Mouse (Mus musculus): Measurements from ENCODE around the gene Chrnb1. TPM values are rescaled to one million over a fixed set of nuclear protein-coding genes. Genes with fewer than 3 reads are reported as not detected.

Gene Chrnb1
- polyA plus RNA-seq, 1 experiment from 2014 or later = 11.1 TPM

- Histone ChIP-seq H3K27me3 (no peaks in the 10 kb centered on the region), H3K4me2 (replicated peaks) (peak overlapping the region; percentile 72), H3K9ac (peak overlapping the region; percentile 95), H3K9me3 (no peaks in the 10 kb centered on the region), H3K36me3 (no peaks in the 10 kb centered on the region), H3K4me1 (peaks cover 14% of the 10 kb centered on the region), H3K4me3 (peak overlapping the region; percentile 93), H3K27ac (no peak overlapping the region; the same call in 1 of the 2 replicates)
- no peak for ATAC-seq (ENCODE audit: insufficient number of reproducible peaks, insufficient read depth, low FRiP score, low TSS enrichment)
- 58% methylated on average over 13 of the region's 13 CpGs for WGBS
Observed at GRCm38 (mm10) chr11:69766872-69767624, 28.7 kb downstream of the Chrnb1 start.

DNA sequence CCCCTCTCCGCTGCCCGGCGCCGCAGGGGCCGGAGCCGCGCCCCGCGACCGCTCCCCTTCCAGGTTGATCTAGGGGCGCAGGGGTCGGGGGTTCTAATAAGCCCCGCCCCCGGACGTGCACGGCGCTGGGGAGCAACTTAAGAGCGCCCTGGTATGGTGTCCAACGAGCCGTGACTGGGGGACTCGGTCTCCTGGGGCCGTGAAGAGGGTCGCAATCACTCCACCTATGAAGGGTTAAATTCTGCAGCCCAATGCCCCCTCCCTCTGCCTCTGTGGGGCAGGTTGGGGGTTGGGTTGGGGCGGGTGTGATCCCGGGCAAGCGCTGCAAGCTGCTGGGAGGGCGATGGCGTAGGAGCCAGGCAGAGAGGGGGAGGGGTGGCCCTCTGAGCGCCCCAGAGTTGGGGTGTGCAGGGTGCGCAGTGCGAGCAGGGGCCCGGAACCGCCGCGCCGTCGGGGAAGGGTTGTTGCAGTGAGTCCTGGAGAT is 29.6 kb downstream of the Chrnb1 start:
- Histone ChIP-seq H3K4me3 (peak overlapping the region; percentile 93), H3K4me1 (peaks cover 14% of the 10 kb centered on the region), H3K27me3 (no peaks in the 10 kb centered on the region), H3K9ac (peak overlapping the region; percentile 95), H3K27ac (peak overlapping the region; percentile 84), H3K4me2 (replicated peaks) (peak overlapping the region; percentile 72), H3K9me3 (no peaks in the 10 kb centered on the region), H3K36me3 (no peaks in the 10 kb centered on the region)
- ATAC-seq (ENCODE audit: insufficient number of reproducible peaks, insufficient read depth, low FRiP score, low TSS enrichment) = peak; percentile 80
- 0% methylated on average over 33 of the region's 37 CpGs for WGBS

- Histone ChIP-seq H3K36me3 (no peaks in the 10 kb centered on the region), H3K9me3 (no peaks in the 10 kb centered on the region), H3K4me2 (replicated peaks) (peak within 1 kb of the TSS; percentile 72), H3K27ac (peak within 1 kb of the TSS; percentile 84), H3K4me3 (peak within 1 kb of the TSS; percentile 93), H3K9ac (peak within 1 kb of the TSS; percentile 95), H3K4me1 (peaks cover 16% of the 10 kb centered on the region), H3K27me3 (no peaks in the 10 kb centered on the region)
- peak; percentile 37; the same call in 1 of the 2 replicates for ATAC-seq (ENCODE audit: insufficient number of reproducible peaks, insufficient read depth, low FRiP score, low TSS enrichment)
- 18% methylated on average over 44 of the region's 55 CpGs for WGBS
Observed at GRCm38 (mm10) chr11:69765221-69766125, 30.3 kb downstream of the Chrnb1 start, which contains the start of gene Zbtb4. Gene Zbtb4 (plus strand): TSS chr11:69765912.

DNA sequence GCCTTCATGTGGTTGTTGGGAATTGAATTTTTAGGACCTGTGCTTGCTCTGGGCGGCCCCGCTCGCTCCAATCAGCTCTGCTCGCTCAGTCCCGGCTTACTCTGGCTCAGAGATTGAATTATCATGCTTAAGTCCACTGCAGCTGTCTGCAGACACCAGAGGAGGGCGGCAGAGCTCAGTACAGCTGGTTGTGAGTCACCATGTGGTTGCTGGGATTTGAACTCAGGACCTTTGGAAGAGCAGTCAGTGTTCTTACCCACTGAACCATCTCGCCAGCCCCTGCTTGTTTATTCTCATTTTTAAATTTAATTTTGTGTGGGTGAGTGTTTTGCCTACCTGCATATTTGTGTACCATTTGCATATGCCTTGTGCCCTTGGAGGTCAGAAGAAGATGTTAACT is 32.2 kb downstream of the Chrnb1 start:
- Histone ChIP-seq H3K9me3 (no peaks in the 10 kb centered on the region), H3K36me3 (no peaks in the 10 kb centered on the region), H3K4me2 (replicated peaks) (no peak overlapping the region), H3K9ac (no peak overlapping the region), H3K4me3 (no peak overlapping the region), H3K27ac (no peak overlapping the region), H3K4me1 (peaks cover 27% of the 10 kb centered on the region), H3K27me3 (no peaks in the 10 kb centered on the region)
- no peak for ATAC-seq (ENCODE audit: insufficient number of reproducible peaks, insufficient read depth, low FRiP score, low TSS enrichment)
- 72% methylated on average over 7 of the region's 7 CpGs for WGBS

DNA sequence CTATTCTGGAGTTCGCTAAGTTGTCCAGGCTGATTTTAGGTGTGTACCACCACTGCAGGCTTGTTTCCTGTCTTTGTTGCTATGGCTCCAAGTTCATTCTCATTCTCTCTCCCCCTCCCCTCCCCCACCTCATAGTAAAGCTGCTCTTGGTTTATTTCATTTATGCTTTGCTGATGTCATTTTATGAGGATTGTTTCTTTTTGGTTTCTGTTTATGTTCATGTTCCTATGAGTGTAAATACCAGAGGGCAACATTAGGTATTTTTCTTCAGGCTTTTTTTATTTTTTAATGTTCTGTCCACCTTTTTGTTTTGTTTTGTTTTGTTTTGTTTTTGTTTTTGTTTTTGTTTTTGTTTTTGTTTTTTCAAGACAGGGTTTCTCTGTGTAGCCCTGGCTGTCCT is 33.9 kb downstream of the Chrnb1 start, which contains the start of gene Slc35g3:
Gene Slc35g3, minus strand, starts transcription at position 101 of the 400 bp plus-strand sequence.
- Histone ChIP-seq H3K9ac (no peak within 1 kb of the TSS), H3K4me2 (replicated peaks) (no peak within 1 kb of the TSS), H3K9me3 (no peaks in the 10 kb centered on the region), H3K27me3 (no peaks in the 10 kb centered on the region), H3K27ac (peak within 1 kb of the TSS; percentile 98; the same call in 1 of the 2 replicates), H3K4me1 (peaks cover 24% of the 10 kb centered on the region), H3K4me3 (no peak within 1 kb of the TSS), H3K36me3 (no peaks in the 10 kb centered on the region)
- WGBS = 68% methylated on average over 1 of the region's 1 CpGs
- ATAC-seq (ENCODE audit: insufficient number of reproducible peaks, insufficient read depth, low FRiP score, low TSS enrichment) = no peak

GRCm38 (mm10) chr11:69760901-69761200 is 34.9 kb downstream of the Chrnb1 start:
- Histone ChIP-seq H3K9ac (no peak overlapping the region), H3K27me3 (no peaks in the 10 kb centered on the region), H3K27ac (peak overlapping the region; percentile 98; the same call in 1 of the 2 replicates)

DNA sequence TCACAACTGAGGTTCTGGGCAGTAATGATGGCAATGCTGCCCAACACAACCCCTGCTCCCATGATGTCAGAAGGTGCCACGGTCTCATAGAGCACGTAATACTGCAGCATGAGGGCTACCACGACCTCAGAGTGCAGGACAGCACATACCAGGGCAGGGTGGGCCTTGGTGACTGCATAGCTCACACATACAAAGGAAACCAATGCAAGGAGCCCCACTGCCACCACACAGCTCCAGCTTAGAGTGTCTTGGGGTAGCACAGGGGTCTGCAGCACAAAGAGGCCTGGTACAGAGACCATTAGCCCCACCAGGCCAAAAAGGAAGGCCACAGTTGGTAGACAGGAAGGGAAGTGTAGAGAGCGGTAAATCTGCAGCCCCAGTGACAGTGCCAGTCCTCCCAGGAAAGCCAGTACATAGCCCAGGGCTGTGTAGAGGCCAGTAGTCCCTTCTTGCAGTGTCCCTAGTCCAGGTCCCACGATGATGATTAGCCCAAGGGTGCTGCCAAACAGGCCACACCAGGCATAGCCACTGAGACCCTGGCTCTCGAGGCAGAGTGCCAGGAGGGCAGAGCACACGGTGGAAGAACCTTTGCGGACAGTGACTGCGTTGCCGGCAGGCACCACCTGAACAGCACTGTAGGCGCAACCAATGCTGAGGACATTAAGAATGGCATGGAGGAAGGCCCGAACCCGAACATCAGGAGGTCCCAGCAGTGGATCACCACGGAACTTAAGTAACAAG is 35.4 kb downstream of the Chrnb1 start:
- H3K27me3 ChIP-seq = no peaks in the 10 kb centered on the region
- 78% methylated on average over 14 of the region's 14 CpGs for WGBS
- H3K4me2 ChIP-seq (replicated peaks) = peak overlapping the region; percentile 66
- peaks cover 33% of the 10 kb centered on the region for H3K4me1 ChIP-seq
- H3K9ac ChIP-seq = peak overlapping the region; percentile 39
- H3K36me3 ChIP-seq = no peaks in the 10 kb centered on the region
- ATAC-seq (ENCODE audit: insufficient number of reproducible peaks, insufficient read depth, low FRiP score, low TSS enrichment) = no peak
- H3K27ac ChIP-seq = peak overlapping the region; percentile 98
- H3K4me3 ChIP-seq = 0 out of 2 replicates have a peak overlapping the region, but pooled peaks have one; percentile 13
- no peaks in the 10 kb centered on the region for H3K9me3 ChIP-seq

More at GRCm38 (mm10) chr11:69760901-69761200, 34.9 kb downstream of the Chrnb1 start:
- no peak for ATAC-seq (ENCODE audit: insufficient number of reproducible peaks, insufficient read depth, low FRiP score, low TSS enrichment)
- peaks cover 28% of the 10 kb centered on the region for H3K4me1 ChIP-seq
- no peak overlapping the region for H3K4me2 ChIP-seq (replicated peaks)
- 87% methylated on average over 7 of the region's 7 CpGs for WGBS
- no peaks in the 10 kb centered on the region for H3K36me3 ChIP-seq
- no peaks in the 10 kb centered on the region for H3K9me3 ChIP-seq
- no peak overlapping the region for H3K4me3 ChIP-seq

DNA sequence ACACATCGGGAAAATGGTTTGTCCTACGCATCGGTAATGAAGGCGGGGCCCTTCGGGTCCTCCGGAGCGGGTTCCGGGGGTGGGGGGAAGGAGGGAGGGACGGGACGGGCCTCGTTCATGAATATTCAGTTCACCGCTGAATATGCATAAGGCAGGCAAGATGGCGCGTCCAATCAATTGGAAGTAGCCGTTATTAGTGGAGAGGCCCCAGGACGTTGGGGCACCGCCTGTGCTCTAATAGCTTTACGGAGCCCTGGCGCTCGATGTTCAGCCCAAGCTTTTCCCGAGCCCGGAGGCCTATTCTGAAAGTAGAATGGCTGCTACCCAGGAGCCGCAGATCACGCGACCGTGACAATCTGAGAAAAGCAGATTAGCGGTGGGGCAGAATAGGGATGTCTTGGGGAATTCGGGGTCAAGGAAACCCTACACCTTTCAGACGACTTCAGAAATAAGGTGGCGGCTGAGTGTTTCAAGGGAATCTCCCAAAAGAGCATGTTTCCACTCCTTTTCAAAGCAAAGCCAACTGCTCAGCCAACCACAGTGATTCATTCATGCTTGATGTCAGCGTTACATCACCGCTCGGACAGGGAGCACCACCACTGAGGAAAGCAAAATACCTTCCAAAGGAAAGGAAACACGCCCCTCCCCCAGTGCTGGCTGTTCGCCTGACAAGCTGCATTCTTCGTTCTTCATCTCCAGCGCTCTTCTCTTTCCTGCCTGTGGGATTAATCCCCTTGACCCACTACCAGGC is 36.6 kb downstream of the Chrnb1 start:
- peak; percentile 82 for ATAC-seq (ENCODE audit: insufficient number of reproducible peaks, insufficient read depth, low FRiP score, low TSS enrichment)
- Histone ChIP-seq H3K27me3 (no peaks in the 10 kb centered on the region), H3K36me3 (no peaks in the 10 kb centered on the region), H3K4me1 (peaks cover 38% of the 10 kb centered on the region), H3K4me3 (peak overlapping the region; percentile 69), H3K27ac (peak overlapping the region; percentile 98), H3K9ac (peak overlapping the region; percentile 39), H3K9me3 (no peaks in the 10 kb centered on the region), H3K4me2 (replicated peaks) (peak overlapping the region; percentile 66)
- under 1% methylated on average over 37 of the region's 37 CpGs for WGBS

GRCm38 (mm10) chr11:69758478-69758970 is 37.2 kb downstream of the Chrnb1 start, which contains the start of gene Polr2a:
Gene Polr2a (minus strand): TSS chr11:69758637.
- WGBS = 0% methylated on average over 36 of the region's 36 CpGs
- Histone ChIP-seq H3K4me2 (replicated peaks) (peak within 1 kb of the TSS; percentile 75), H3K27ac (peak within 1 kb of the TSS; percentile 98), H3K4me1 (peaks cover 39% of the 10 kb centered on the region), H3K4me3 (peak within 1 kb of the TSS; percentile 69), H3K9ac (peak within 1 kb of the TSS; percentile 76), H3K9me3 (no peaks in the 10 kb centered on the region), H3K27me3 (no peaks in the 10 kb centered on the region), H3K36me3 (no peaks in the 10 kb centered on the region)
- peak; percentile 93 for ATAC-seq (ENCODE audit: insufficient number of reproducible peaks, insufficient read depth, low FRiP score, low TSS enrichment)

- H3K4me1 ChIP-seq = peaks cover 41% of the 10 kb centered on the region
- H3K9me3 ChIP-seq = no peaks in the 10 kb centered on the region
- under 1% methylated on average over 26 of the region's 26 CpGs for WGBS
- peak overlapping the region; percentile 75 for H3K4me2 ChIP-seq (replicated peaks)
- H3K36me3 ChIP-seq = no peaks in the 10 kb centered on the region
- peak overlapping the region; percentile 76 for H3K9ac ChIP-seq
- peak overlapping the region; percentile 98 for H3K27ac ChIP-seq
- H3K27me3 ChIP-seq = no peaks in the 10 kb centered on the region
- ATAC-seq (ENCODE audit: insufficient number of reproducible peaks, insufficient read depth, low FRiP score, low TSS enrichment) = peak; percentile 77
- peak overlapping the region; percentile 69 for H3K4me3 ChIP-seq
Observed at GRCm38 (mm10) chr11:69758090-69758456, 37.7 kb downstream of the Chrnb1 start.
